Mouse (Mus musculus) brain, embryonic 14.5 days (tissue): ENCODE data around the gene Pkd1l1.

Experiments
- CTCF ChIP-seq: fragments of 200-500 bp; IDR thresholded peaks from 2 replicates; pipeline ENCODE4 v1.5.1; 2012; ENCODE audit warnings: inconsistent platforms, mild to moderate bottlenecking, moderate library complexity, borderline replicate concordance; ENCODE audit not compliant: insufficient read depth, insufficient read length; ENCODE audit errors: extremely low read depth
- POLR2A ChIP-seq: fragments of 200-500 bp; IDR thresholded peaks from 2 replicates; pipeline ENCODE4 v1.6.1; 2012; ENCODE audit warnings: mild to moderate bottlenecking, inconsistent platforms, borderline replicate concordance; ENCODE audit not compliant: poor library complexity, insufficient read depth, insufficient read length, severe bottlenecking; ENCODE audit errors: extremely low read depth

- TF ChIP-seq CTCF (no peak), POLR2A (no peak)
Observed at GRCm38 (mm10) chr11:8859041-8859440, 114.0 kb downstream of the Pkd1l1 start.
